Mouse (Mus musculus) midbrain, embryonic 11.5 days (tissue): Measurements from ENCODE around the gene BC034090. TPM values are rescaled to one million over a fixed set of nuclear protein-coding genes. Genes with fewer than 3 reads are reported as not detected.
A peak's percentile ranks its signal among the peaks of the same experiment; 100 is the strongest.

Experiments
- ATAC-seq: fragments of 200-750 bp; cut with Nextera tagmentation; 2 replicates; pipeline ENCODE4 v1.8.0; 2017; ENCODE audit warnings: moderate TSS enrichment, moderate library complexity; ENCODE audit not compliant: low FRiP score
- DNase-seq: peaks from one replicate; pipeline ENCODE4 v3.0.0; 2015; ENCODE audit warnings: low spot score; ENCODE audit errors: missing footprints
- H3K27ac ChIP-seq: fragments of 300-500 bp; sonication (generic); 2 replicates; pipeline ENCODE4 v1.5.1; 2014; ENCODE audit warnings: low read depth, low read length
- H3K27me3 ChIP-seq: fragments of 300-500 bp; sonication (generic); 2 replicates; pipeline ENCODE4 v1.6.1; 2014; ENCODE audit warnings: mild to moderate bottlenecking, low read length, moderate library complexity, mixed read lengths; ENCODE audit not compliant: control insufficient read depth, insufficient read depth
- H3K36me3 ChIP-seq: fragments of 300-500 bp; sonication (generic); 2 replicates; pipeline ENCODE4 v1.6.1; 2014; ENCODE audit warnings: mild to moderate bottlenecking, low read length, moderate library complexity, mixed read lengths; ENCODE audit not compliant: control insufficient read depth, insufficient read depth
- H3K4me1 ChIP-seq: fragments of 300-500 bp; sonication (generic); 2 replicates; pipeline ENCODE4 v1.6.1; 2014; ENCODE audit warnings: low read length; ENCODE audit not compliant: control insufficient read depth, insufficient read depth
- H3K4me2 ChIP-seq: fragments of 300-500 bp; sonication (generic); 2 replicates; pipeline ENCODE4 v1.6.1; 2014; ENCODE audit warnings: mild to moderate bottlenecking, moderate library complexity
- H3K4me3 ChIP-seq: fragments of 300-500 bp; sonication (generic); 2 replicates; pipeline ENCODE4 v1.5.1; 2014; ENCODE audit warnings: low read depth, low read length
- H3K9ac ChIP-seq: fragments of 300-500 bp; sonication (generic); 2 replicates; pipeline ENCODE4 v1.6.1; 2014; ENCODE audit warnings: low read length
- H3K9me3 ChIP-seq: fragments of 300-500 bp; sonication (generic); 2 replicates; pipeline ENCODE4 v1.6.1; 2016; ENCODE audit warnings: low read length; ENCODE audit not compliant: control insufficient read depth
- WGBS: fragments of 180-500 bp; shearing (Covaris S2); extraction: QIAGEN DNeasy Blood & Tissue Kit; methylation state at CpG from one replicate; pipeline ENCODE4 v1.1.7; 2014; 5-methylcytosine and 5-hydroxymethylcytosine counted together
- polyA plus RNA-seq: library from polyadenylated mRNA; unstranded; fragments of >200 nt; fragmentation: Nextera tagmentation; extraction: Ambion mirVana; gene quantifications from 2 replicates; pipeline ENCODE4 v1.2.1, GENCODE M21; 2014

Gene BC034090
- polyA plus RNA-seq, 1 experiment from 2014 or later, result 2.7 TPM

GRCm38 (mm10) chr1:155205822-155206660, 38.2 kb downstream of the BC034090 start:
- DNase-seq (no peak), ATAC-seq (no peak)
- Histone ChIP-seq H3K4me1 (peaks cover 19% of the 10 kb centered on the region), H3K9ac (no peak overlapping the region), H3K4me3 (no peak overlapping the region), H3K9me3 (no peaks in the 10 kb centered on the region), H3K4me2 (no peak overlapping the region), H3K27me3 (no peaks in the 10 kb centered on the region), H3K36me3 (peaks cover 3% of the 10 kb centered on the region; the same call in 1 of the 2 replicates), H3K27ac (no peak overlapping the region)
- WGBS, result 81% methylated on average over 19 of the region's 19 CpGs

- Histone ChIP-seq H3K36me3 (peaks cover 7% of the 10 kb centered on the region; the same call in 1 of the 2 replicates), H3K4me2 (no peak overlapping the region), H3K9ac (no peak overlapping the region), H3K9me3 (no peaks in the 10 kb centered on the region), H3K4me3 (no peak overlapping the region), H3K4me1 (peaks cover 19% of the 10 kb centered on the region), H3K27me3 (no peaks in the 10 kb centered on the region), H3K27ac (no peak overlapping the region)
- WGBS, result 54% methylated on average over 7 of the region's 7 CpGs
- DNase-seq (no peak), ATAC-seq (no peak)
These were observed 38.9 kb downstream of the BC034090 start for GRCm38 (mm10) chr1:155205311-155205710.

- Histone ChIP-seq H3K4me1 (peaks cover 19% of the 10 kb centered on the region), H3K9me3 (no peaks in the 10 kb centered on the region), H3K27me3 (no peaks in the 10 kb centered on the region), H3K4me3 (no peak overlapping the region), H3K9ac (no peak overlapping the region), H3K4me2 (no peak overlapping the region), H3K36me3 (peaks cover 7% of the 10 kb centered on the region; the same call in 1 of the 2 replicates), H3K27ac (no peak overlapping the region)
- ATAC-seq, result no peak
- WGBS, result 86% methylated on average over 8 of the region's 8 CpGs
- no peak for DNase-seq
These were observed 39.6 kb downstream of the BC034090 start for GRCm38 (mm10) chr1:155204560-155205162.

- H3K4me1 ChIP-seq, result peaks cover 19% of the 10 kb centered on the region
These were observed 40.3 kb downstream of the BC034090 start for GRCm38 (mm10) chr1:155203954-155204353.

GRCm38 (mm10) chr1:155203101-155203500, 41.1 kb downstream of the BC034090 start:
- 90% methylated on average over 7 of the region's 7 CpGs for WGBS
- no peak overlapping the region for H3K4me2 ChIP-seq
- H3K4me1 ChIP-seq, result peaks cover 19% of the 10 kb centered on the region
- no peak for DNase-seq
- H3K4me3 ChIP-seq, result no peak overlapping the region
- no peaks in the 10 kb centered on the region for H3K9me3 ChIP-seq
- H3K36me3 ChIP-seq, result peaks cover 9% of the 10 kb centered on the region; the same call in 1 of the 2 replicates
- ATAC-seq, result no peak
- no peak overlapping the region for H3K27ac ChIP-seq
- no peak overlapping the region for H3K9ac ChIP-seq
- H3K27me3 ChIP-seq, result no peaks in the 10 kb centered on the region

More at GRCm38 (mm10) chr1:155203954-155204353, 40.3 kb downstream of the BC034090 start:
- Histone ChIP-seq H3K36me3 (peaks cover 7% of the 10 kb centered on the region; the same call in 1 of the 2 replicates), H3K27me3 (no peaks in the 10 kb centered on the region), H3K9ac (0 out of 2 replicates have a peak overlapping the region, but pooled peaks have one; percentile 18), H3K9me3 (no peaks in the 10 kb centered on the region), H3K4me3 (no peak overlapping the region), H3K4me2 (no peak overlapping the region), H3K27ac (peak overlapping the region; percentile 7; the same call in 1 of the 2 replicates)
- 84% methylated on average over 12 of the region's 12 CpGs for WGBS
- ATAC-seq, result peak; percentile 61; the same call in 1 of the 2 replicates
- no peak for DNase-seq

GRCm38 (mm10) chr1:155202472-155202871, 41.8 kb downstream of the BC034090 start:
- H3K4me1 ChIP-seq, result peaks cover 19% of the 10 kb centered on the region

GRCm38 (mm10) chr1:155201914-155202313, 42.3 kb downstream of the BC034090 start:
- no peak overlapping the region; the same call in 1 of the 2 replicates for H3K27ac ChIP-seq
- no peaks in the 10 kb centered on the region for H3K27me3 ChIP-seq
- WGBS, result 85% methylated on average over 17 of the region's 17 CpGs
- no peak overlapping the region for H3K9ac ChIP-seq
- no peak overlapping the region for H3K4me2 ChIP-seq
- no peak overlapping the region for H3K4me3 ChIP-seq
- peaks cover 9% of the 10 kb centered on the region; the same call in 1 of the 2 replicates for H3K36me3 ChIP-seq
- no peaks in the 10 kb centered on the region for H3K9me3 ChIP-seq
- ATAC-seq (peak; percentile 30; the same call in 1 of the 2 replicates), DNase-seq (no peak)
- peaks cover 19% of the 10 kb centered on the region for H3K4me1 ChIP-seq

More at GRCm38 (mm10) chr1:155202472-155202871, 41.8 kb downstream of the BC034090 start:
- Histone ChIP-seq H3K9ac (no peak overlapping the region), H3K9me3 (no peaks in the 10 kb centered on the region), H3K4me3 (no peak overlapping the region), H3K27me3 (no peaks in the 10 kb centered on the region), H3K27ac (no peak overlapping the region), H3K36me3 (peaks cover 9% of the 10 kb centered on the region; the same call in 1 of the 2 replicates), H3K4me2 (no peak overlapping the region)
- DNase-seq (no peak), ATAC-seq (no peak)
- WGBS, result 94% methylated on average over 5 of the region's 5 CpGs

GRCm38 (mm10) chr1:155201373-155201879, 42.8 kb downstream of the BC034090 start:
- Histone ChIP-seq H3K4me2 (no peak overlapping the region), H3K4me3 (no peak overlapping the region), H3K4me1 (peaks cover 19% of the 10 kb centered on the region), H3K27me3 (no peaks in the 10 kb centered on the region), H3K36me3 (peaks cover 9% of the 10 kb centered on the region; the same call in 1 of the 2 replicates), H3K9ac (no peak overlapping the region), H3K27ac (peak overlapping the region; percentile 25; the same call in 1 of the 2 replicates), H3K9me3 (no peaks in the 10 kb centered on the region)
- no peak for DNase-seq
- ATAC-seq, result peak; percentile 45
- whole genome bisulfite sequencing, result 69% methylated on average over 4 of the region's 4 CpGs
